Mouse (Mus musculus) layer of hippocampus, adult 11-12 months (tissue): Measurements from ENCODE around the gene Zfp846.

Experiments
- DNase-seq: peaks from one replicate; pipeline ENCODE4 v3.0.0; 2022; ENCODE audit warnings: low spot score

Zfp846 gene

GRCm38 (mm10) chr9:20636790-20637189, 55.7 kb downstream of the Zfp846 start:
- DNase-seq, result no peak

- DNase-seq, result no peak
Measured at GRCm38 (mm10) chr9:20638552-20638951, 57.5 kb downstream of the Zfp846 start.

GRCm38 (mm10) chr9:20639486-20639885, 58.4 kb downstream of the Zfp846 start:
- DNase-seq, result no peak

GRCm38 (mm10) chr9:20641501-20641900, 60.4 kb downstream of the Zfp846 start:
- no peak for DNase-seq

GRCm38 (mm10) chr9:20642101-20642895, 61.2 kb downstream of the Zfp846 start, which contains the start of gene Ubl5:
Gene Ubl5, plus strand, starts transcription at chr9:20642878.
- no peak for DNase-seq

GRCm38 (mm10) chr9:20642896-20643466, 61.9 kb downstream of the Zfp846 start:
- peak; percentile 79 for DNase-seq

GRCm38 (mm10) chr9:20643781-20644180, 62.7 kb downstream of the Zfp846 start:
- DNase-seq, result no peak

GRCm38 (mm10) chr9:20644360-20645081, 63.4 kb downstream of the Zfp846 start, which contains the start of gene Fbxl12:
Gene Fbxl12, minus strand, starts transcription at chr9:20644767.
- peak; percentile 79 for DNase-seq

GRCm38 (mm10) chr9:20645121-20645520, 64.0 kb downstream of the Zfp846 start:
- DNase-seq, result no peak

- peak; percentile 99 for DNase-seq
Measured at GRCm38 (mm10) chr9:20651602-20652259, 70.6 kb downstream of the Zfp846 start, which contains the start of gene Pin1. Gene Pin1, plus strand, starts transcription at chr9:20652095.

- DNase-seq, result no peak
Measured at GRCm38 (mm10) chr9:20652260-20652658, 71.2 kb downstream of the Zfp846 start.

GRCm38 (mm10) chr9:20653859-20654258, 72.8 kb downstream of the Zfp846 start:
- no peak for DNase-seq
